In genomic region chr14:40708981-40709531, GRCm38 (mm10) we compare ENCODE assay signal across 23 mouse cellular contexts.
"Had no signal": no experiment of that assay in that cellular context is flagged by ENCODE, and none has a peak within 500 bp of the region (broad histone marks: within the 10 kb centered on the region; RNA-seq: fewer than 3 reads in every experiment).

No protein-coding gene starts in this region.

- H3K36me3 ChIP-seq: limb, embryonic 12.5 days; limb, embryonic 15.5 days; neural tube, embryonic 13.5 days had no signal

- H3K27me3 ChIP-seq: limb, embryonic 12.5 days; limb, embryonic 15.5 days; neural tube, embryonic 13.5 days had no signal

- H3K4me3 ChIP-seq: limb, embryonic 12.5 days; limb, embryonic 15.5 days; myocyte; neural tube, embryonic 13.5 days had no signal

- H3K4me2 ChIP-seq: limb, embryonic 12.5 days; limb, embryonic 15.5 days; liver, embryonic 11.5 days; lung, embryonic 14.5 days; neural tube, embryonic 13.5 days had no signal

- ATAC-seq: liver, postnatal 0 days; lung, postnatal 0 days had no signal

- H3K27ac ChIP-seq: limb, embryonic 12.5 days; limb, embryonic 15.5 days; liver, embryonic 14.5 days; macrophage; neural tube, embryonic 13.5 days; stomach, postnatal 0 days had no signal

- H3K9ac ChIP-seq: limb, embryonic 12.5 days; limb, embryonic 15.5 days; liver, embryonic 14.5 days; liver, postnatal 0 days; lung, embryonic 14.5 days; neural tube, embryonic 13.5 days had no signal

- H3K4me1 ChIP-seq: limb, embryonic 12.5 days; limb, embryonic 15.5 days; neural tube, embryonic 13.5 days had no signal

- H3K9me3 ChIP-seq: limb, embryonic 12.5 days; limb, embryonic 15.5 days; neural tube, embryonic 13.5 days had no signal

- DNase-seq: kidney, adult 18-20 months; kidney, adult 9 months; kidney, postnatal 14 days; kidney, postnatal 4 days; left cerebral cortex, postnatal 4 days; liver, postnatal 0 days; lung, embryonic 14.5 days; midbrain, embryonic 14.5 days; right cerebral cortex, adult 18-20 months; right cerebral cortex, postnatal 14 days; right cerebral cortex, postnatal 4 days; thymus, adult 2 months; thymus, postnatal 14 days; thymus, postnatal 4 days had no signal
